Mouse (Mus musculus) MEL-GATA-1-ER (cell line): ENCODE results near the gene Tescl.

Source experiments
- DNase-seq: peaks from one replicate; pipeline ENCODE4 v3.0.0-alpha.2; 2012; ENCODE audit warnings: low read depth; ENCODE audit errors: extremely low read depth

Tescl gene

DNA sequence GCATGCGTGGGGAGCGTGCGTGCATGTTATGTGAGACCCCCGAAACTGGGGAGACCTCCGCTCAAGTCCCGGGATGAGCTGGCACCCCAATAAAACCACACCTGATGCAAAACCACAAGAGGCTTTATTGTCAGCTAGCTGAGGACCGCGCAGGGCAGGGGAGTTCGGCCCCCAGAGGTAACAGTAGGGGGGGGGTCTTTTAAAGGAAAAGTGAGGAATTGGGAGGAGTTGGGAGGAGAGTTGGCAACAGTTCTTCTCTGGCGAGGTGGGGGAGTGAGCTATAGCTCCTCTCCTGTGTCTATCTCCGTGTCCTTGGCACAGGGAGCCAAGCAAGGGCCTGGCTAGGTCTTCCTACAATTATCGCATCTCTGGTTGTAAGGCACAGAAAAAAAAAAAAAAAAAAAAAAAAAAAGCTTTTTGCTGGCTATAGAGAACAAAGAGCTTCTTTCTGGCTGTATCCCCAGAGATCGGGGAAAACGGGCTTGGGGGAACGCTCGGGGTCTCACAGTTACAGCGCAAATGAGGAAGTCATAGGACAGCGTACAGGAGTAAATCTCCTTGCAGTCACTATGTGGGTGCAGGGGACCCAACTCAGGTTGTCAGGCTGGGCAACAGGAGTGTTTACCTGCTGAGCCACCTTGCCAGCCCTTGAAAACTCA lies 33.8 kb downstream of the Tescl start:
- DNase-seq = no peak

DNA sequence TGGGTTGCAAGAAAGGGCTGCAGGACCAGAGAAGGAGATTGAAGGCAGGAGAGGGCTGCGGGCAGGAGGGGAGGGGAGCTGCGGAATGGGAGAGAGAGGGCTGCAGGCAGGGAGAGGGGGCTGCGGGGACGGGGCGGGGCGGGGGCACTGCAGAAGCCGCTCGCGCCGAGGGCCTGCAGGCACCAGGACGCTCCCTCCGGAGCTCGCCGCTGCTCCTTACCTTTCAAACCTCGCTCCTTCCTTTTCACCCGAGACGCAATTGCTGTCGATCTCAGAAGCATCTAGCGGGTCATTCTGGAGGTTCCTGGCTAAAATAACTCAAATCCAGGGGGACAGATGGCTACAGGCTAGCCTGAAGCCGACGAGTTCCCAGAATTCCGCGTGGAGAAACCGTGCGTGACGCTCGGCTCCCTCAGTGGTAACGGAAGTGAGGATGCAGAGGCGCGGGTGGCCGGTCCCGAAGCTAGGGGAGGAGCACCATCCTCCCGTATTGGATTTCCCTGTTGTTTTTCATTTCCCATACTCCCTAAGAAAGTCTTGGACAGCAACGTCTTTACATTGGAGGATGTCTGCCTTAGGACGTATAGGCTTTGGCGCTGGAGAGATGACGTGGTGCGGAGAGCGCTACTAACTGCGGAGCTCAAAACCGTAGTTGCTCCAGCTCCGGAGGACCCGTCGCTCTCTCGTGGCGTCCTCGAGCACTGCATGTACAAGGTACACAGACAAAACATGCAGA lies 34.6 kb downstream of the Tescl start:
- peak; percentile 78 for DNase-seq

DNA sequence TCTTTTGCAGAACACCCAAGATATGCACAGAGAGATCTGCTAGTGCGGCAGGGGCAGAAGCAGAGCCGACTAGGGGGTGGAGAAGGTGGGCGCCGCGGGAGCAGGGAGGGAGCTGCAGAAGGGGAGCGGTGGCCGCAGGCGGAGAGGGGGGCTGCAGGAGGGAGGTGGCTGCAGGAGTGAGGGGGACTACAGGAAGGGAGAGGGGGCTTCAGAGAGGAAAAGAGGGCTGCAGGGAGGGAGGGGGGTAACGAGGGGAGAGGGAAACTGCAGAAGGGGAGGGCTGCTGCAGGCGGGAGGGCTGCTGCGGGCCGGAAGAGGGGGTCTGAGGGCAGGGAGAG lies 35.1 kb downstream of the Tescl start:
- no peak for DNase-seq

DNA sequence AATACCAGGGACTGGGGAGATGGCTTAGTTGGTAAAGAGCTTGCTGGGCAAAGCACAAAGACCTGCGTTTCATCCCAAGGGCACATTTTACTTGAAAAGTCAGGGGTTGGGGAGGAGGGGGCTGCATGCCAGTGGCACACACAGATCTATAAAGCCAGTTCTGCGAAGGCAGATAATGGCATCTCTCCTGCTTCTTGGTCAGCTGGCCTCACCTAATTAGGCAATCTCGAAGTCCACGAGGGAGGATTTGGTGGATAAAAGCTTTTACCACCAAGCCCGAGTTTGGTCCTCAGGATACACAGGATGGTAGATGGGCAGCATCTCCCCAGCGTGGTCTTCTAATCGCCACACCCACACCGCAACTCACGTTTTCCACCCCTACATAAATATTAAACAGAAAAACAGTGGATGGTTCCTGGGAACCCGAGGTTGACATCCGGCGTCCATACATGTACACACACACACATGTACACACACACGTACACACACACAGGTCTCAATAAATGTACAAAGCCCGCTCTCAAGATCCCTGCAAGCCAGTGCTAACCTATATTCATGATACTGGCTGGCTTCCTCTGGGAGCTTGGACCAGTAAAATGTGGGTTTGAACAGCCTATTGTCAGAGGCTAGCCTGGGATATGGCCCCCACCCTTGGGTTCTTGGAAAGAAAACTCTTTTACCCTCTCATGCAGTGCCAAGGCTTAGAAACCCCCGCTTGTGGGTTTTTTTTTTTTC lies 36.2 kb downstream of the Tescl start:
- no peak for DNase-seq

DNA sequence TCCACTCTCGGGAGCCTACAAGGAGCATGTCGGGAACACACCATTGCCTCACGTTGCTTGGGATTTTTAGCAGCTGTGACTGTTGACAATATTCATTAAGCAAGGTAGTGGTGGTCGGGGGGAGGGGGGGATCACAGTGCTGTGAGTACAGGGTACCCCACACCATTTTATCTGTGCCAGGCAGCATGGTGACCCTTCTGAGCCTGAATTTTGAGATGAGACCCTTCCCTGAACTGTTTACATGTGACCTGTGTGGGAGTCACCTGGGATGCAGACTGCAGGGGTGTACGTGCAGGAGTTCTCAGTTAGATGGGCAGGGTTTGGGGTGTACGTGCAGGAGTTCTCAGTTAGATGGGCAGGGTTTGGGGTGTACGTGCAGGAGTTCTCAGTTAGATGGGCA lies 37.4 kb downstream of the Tescl start:
- DNase-seq = no peak

DNA sequence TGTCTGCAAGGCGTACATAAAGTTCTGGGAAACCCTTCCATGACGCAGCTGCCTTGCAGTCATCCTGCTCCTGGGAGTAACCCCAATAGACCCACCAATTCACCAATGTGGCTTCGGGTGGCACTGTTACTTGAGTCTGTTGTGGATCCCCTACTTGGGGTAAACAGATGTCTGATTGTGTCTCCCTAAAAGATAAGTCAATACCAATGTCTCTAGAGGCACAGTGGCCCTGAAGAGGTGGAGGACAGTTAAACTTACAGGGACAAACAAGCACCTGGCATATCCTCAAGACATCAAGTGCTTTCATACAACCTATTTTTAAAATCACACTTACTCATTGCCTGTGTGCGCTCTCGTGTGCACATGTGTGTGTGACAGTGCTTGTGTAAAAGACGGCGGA lies 38.4 kb downstream of the Tescl start:
- DNase-seq = no peak

DNA sequence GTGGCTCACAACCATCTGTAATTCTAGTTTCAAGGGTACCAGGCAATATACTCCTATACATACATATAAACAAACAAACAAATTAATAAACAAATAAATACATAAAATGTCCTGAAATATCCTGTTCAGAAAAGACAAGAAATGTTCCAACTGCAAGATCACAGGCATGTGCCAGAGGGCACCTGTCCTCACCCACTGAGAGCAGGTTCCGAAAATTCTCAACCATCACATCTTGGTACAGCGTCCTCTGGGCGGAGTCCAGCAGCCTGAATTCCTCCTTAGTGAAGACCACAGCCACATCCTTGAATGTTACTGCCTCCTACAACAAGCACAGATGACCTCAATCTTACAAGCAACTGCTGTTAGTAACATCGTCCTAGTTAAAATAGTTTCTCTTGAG lies 39.0 kb downstream of the Tescl start:
- no peak for DNase-seq

DNA sequence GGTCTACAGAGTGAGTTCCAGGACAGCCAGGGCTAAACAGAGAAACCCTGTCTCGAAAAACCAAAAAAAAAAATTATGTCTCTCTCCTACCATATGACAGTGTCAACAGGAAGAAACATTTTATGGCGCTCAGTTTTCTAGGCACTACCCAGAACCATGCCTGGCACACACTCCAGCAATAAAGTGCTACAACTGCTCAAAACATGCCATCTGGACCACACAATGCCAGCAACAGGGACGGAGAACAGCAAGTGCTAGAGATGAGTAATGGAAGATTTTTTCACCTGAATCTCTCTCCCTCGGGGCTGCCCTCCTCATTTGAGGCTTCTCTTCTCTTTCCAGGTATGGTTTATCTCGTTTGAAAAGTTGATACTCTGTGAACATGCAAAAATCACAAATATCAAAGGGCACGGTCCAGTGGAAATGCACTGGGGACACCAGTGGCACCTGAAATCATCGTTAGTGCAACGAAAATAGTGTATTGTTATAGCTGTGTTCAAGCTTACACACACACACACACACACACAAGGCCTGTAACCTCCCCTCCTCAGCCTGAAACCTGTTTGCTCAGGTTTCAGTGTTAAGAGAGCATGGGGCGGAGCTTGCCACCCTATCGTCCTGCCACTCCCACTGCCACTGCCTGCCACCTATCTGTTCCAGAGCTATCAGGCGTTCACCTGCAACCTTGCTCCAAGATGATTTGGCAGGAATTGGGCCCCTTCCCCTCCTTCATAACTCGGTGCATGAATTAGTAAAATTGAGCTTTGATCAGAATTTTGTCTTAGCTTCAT lies 40.5 kb downstream of the Tescl start:
- no peak for DNase-seq

DNA sequence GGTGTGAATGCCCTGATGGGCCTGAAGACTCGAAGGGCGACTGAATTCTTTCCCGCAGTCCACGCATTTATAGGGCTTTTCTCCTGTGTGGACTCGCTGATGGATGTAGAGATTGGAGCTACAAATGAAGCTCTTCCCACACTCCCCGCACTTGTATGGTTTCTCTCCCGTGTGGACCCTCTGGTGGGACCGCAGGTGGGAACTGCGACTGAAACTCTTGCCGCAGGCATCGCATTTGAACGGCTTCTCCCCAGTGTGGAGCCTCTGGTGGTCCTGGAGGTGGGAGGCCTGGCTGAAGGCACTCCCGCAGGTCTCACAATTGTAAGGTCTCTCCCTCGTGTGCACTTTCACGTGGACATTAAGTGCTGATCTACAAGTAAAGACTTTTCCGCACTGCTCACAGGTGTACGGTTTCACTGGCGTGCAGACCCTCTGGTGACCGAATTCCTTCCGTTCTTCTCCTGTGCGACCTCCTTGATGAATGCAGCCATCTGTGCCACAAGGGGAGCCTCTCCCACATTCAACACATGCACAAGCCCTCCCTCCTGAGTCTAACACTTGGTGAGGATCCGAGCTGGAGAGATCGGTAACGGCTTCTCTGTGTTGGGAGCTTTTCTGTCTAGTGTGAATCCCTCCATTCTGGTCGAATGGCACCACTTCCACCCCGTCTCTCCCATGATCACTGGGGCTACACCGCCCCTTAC lies 42.2 kb downstream of the Tescl start:
- DNase-seq = no peak

DNA sequence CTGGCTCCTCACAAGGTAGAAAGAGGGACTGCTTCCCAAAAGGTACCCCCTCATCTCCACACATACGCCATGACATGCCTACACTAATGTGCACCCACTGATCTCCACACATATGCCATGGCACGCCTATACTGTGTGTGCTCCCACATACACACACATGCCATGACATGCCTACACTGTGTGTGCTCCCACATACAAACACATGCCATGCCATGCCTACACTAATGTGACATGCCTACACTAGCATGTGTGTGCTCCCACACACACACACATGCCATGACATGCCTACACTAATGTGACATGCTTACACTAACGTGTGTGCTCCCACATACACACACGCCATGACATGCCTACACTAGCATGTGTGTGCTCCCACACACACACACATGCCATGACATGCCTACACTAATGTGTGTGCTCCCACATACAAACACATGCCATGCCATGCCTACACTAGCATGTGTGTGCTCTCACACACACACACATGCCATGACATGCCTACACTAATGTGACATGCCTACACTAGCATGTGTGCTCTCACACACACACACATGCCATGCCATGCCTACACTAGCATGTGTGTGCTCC lies 43.5 kb downstream of the Tescl start:
- no peak for DNase-seq

DNA sequence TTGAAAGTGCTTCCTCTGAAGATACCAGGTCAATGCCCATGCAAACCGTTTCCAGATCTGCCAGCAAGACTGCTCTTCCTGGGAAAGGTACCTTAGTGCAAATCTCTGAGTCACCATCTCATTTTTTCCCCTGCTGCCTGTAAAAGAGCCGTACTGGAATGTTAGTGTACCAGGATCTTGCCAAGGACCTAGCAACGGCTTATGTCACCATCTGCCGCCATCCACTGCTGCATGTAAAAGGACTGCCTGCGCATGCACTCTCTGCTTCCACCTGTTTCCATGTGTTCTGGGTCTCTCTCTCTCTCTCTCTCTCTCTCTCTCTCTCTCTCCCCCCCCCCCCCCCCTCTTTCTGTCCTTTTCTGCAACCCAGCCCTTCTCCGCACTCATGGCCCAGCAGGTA lies 45.2 kb downstream of the Tescl start:
- no peak for DNase-seq

DNA sequence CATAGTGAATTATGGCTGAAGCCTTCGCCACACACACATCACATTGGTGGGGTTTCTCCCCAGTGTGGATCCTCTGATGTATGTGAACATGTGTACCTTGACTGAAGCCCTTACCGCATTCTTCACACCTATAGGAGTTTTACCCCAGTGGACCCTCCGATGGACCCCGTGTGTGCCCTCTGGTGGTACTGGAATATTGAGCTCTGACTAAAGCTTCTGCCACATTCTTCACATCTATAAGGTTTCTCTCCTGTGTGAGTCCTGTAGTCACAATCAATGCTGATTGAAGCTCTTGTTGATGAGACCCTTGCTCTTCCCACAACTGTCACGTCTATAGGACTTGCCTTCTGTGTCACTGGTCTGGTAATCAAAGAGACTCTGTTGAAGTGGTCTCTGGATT lies 46.1 kb downstream of the Tescl start:
- DNase-seq = no peak

DNA sequence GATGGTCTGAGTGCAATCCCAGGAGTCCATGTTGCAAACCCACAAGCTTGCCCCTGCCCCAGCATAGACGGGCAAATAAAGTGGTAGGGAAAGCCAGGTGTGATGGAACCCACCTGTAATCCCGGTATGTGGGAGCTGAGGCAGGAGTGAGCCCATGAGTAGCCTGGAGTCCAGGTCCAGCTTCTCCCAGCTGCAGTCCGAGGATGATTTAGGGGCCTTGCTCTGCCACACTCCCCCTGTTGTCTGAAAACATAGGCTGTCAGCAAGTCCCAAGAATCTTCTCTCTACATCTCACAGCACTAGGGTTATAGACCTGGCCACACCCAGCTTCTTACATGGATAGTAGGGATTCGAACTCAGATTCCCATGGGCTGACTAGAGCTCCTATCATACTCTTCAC lies 46.8 kb downstream of the Tescl start:
- no peak for DNase-seq

DNA sequence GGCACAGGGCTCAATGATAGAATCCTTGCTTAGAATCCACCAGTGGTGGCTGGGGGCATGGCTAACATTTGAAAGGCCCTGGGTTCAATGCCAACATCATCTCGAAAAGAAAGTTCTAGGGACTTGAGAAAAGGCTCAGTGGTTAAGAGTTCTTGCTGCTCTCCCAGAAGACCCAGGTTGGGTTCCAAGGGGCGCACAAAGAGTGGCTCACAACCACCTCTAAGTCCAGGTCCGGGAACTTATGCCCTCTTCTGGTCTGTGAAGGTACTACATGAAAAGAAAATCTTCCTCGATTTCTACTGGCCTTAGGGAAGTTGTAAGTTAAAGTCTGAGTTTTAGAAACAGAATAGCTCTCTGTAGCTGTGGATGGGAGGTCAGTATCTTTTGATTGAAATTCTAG lies 47.6 kb downstream of the Tescl start:
- no peak for DNase-seq
